Mouse (Mus musculus) forebrain, embryonic 11.5 days (tissue): Measurements from ENCODE around the gene Rad23a. TPM values are rescaled to one million over a fixed set of nuclear protein-coding genes. Genes with fewer than 3 reads are reported as not detected.

Experiments
- ATAC-seq: fragments of 200-750 bp; cut with Nextera tagmentation; replicated peaks from 2 replicates; pipeline ENCODE4 v1.8.0; 2017; ENCODE audit warnings: moderate TSS enrichment; ENCODE audit not compliant: low FRiP score
- DNase-seq: peaks from one replicate; pipeline ENCODE4 v3.0.0-alpha.2; 2017; ENCODE audit warnings: low spot score
- H3K27ac ChIP-seq: fragments of 300-500 bp; sonication (generic); 2 replicates; pipeline ENCODE4 v1.5.1; 2014; ENCODE audit warnings: low read depth, low read length
- H3K27me3 ChIP-seq: fragments of 300-500 bp; sonication (generic); 2 replicates; pipeline ENCODE4 v1.6.1; 2014; ENCODE audit warnings: mild to moderate bottlenecking, low read length, mixed read lengths; ENCODE audit not compliant: control insufficient read depth, insufficient read depth
- H3K36me3 ChIP-seq: fragments of 300-500 bp; sonication (generic); 2 replicates; pipeline ENCODE4 v1.6.1; 2014; ENCODE audit warnings: mild to moderate bottlenecking, low read length, moderate library complexity, mixed read lengths; ENCODE audit not compliant: control insufficient read depth, insufficient read depth
- H3K4me1 ChIP-seq: fragments of 300-500 bp; sonication (generic); replicated peaks from 2 replicates; pipeline ENCODE4 v1.6.1; 2014; ENCODE audit warnings: low read length, mixed read lengths; ENCODE audit not compliant: control insufficient read depth, insufficient read depth
- H3K4me2 ChIP-seq: fragments of 300-500 bp; sonication (generic); 2 replicates; pipeline ENCODE4 v1.6.1; 2014; ENCODE audit warnings: low read depth, mild to moderate bottlenecking, low read length, moderate library complexity, mixed read lengths; ENCODE audit not compliant: severe bottlenecking
- H3K4me3 ChIP-seq: fragments of 300-500 bp; sonication (generic); 2 replicates; pipeline ENCODE4 v1.5.1; 2014; ENCODE audit warnings: low read depth, low read length
- H3K9ac ChIP-seq: fragments of 300-500 bp; sonication (generic); 2 replicates; pipeline ENCODE4 v1.6.1; 2014; ENCODE audit warnings: low read length
- H3K9me3 ChIP-seq: fragments of 300-500 bp; sonication (generic); 2 replicates; pipeline ENCODE4 v1.6.1; 2016; ENCODE audit warnings: low read length, mixed read lengths; ENCODE audit not compliant: control insufficient read depth
- WGBS: fragments of 180-500 bp; shearing (Covaris S2); extraction: QIAGEN DNeasy Blood & Tissue Kit; methylation state at CpG from one replicate; pipeline ENCODE4 v1.1.7; 2014; 5-methylcytosine and 5-hydroxymethylcytosine counted together
- microRNA-seq: library from miRNA; unstranded; fragments of <30 nt; microRNA quantifications from one replicate; pipeline ENCODE4, GENCODE M21; 2016; ENCODE audit not compliant: insufficient number of aligned reads
- polyA plus RNA-seq: library from polyadenylated mRNA; unstranded; fragments of >200 nt; fragmentation: Nextera tagmentation; extraction: Ambion mirVana; gene quantifications from 2 replicates; pipeline ENCODE4 v1.2.1, GENCODE M21; 2014

The Rad23a gene
- polyA plus RNA-seq, 1 experiment from 2014 or later = 110 TPM

GRCm38 (mm10) chr8:84784681-84785505 lies 55.6 kb downstream of the Rad23a start:
- ATAC-seq (no peak), DNase-seq (no peak)
- Histone ChIP-seq H3K9me3 (no peaks in the 10 kb centered on the region), H3K4me2 (no peak overlapping the region), H3K4me3 (no peak overlapping the region), H3K27me3 (peaks cover 91% of the 10 kb centered on the region), H3K4me1 (peaks cover 6% of the 10 kb centered on the region; the same call in 1 of the 2 replicates), H3K27ac (no peak overlapping the region), H3K36me3 (no peaks in the 10 kb centered on the region), H3K9ac (no peak overlapping the region)
- WGBS = under 1% methylated on average over 48 of the region's 48 CpGs

Small RNA genes lying within 50 kb of the gene (microRNA-seq; reads per million reads assigned to microRNA genes)
- gene Mir7069 = 5.9 reads per million

Other genes starting within 250 kb of the Rad23a start
- 67.3 and 68.7 TPM in 2 replicates for gene Ier2, start 177.8 kb downstream of the Rad23a start, polyA plus RNA-seq
- gene Trmt1, start 154.4 kb downstream of the Rad23a start, polyA plus RNA-seq = 52.7 and 72.3 TPM in 2 replicates
- gene Nacc1, start 152.8 kb downstream of the Rad23a start, polyA plus RNA-seq = 34.6 and 37.7 TPM in 2 replicates
- 5.0 and 5.7 TPM in 2 replicates for gene Lyl1, start 139.2 kb downstream of the Rad23a start, polyA plus RNA-seq
- 3.0 and 3.1 TPM in 2 replicates for gene G430095P16Rik, start 117.7 kb downstream of the Rad23a start, polyA plus RNA-seq
- gene Nfix, start 40.3 kb downstream of the Rad23a start, polyA plus RNA-seq = 7.7 and 8.9 TPM in 2 replicates
- gene Dand5, start 17.8 kb downstream of the Rad23a start, polyA plus RNA-seq = 5.5 and 6.4 TPM in 2 replicates
- 41.0 and 44.3 TPM in 2 replicates for gene Gadd45gip1, start 9.1 kb downstream of the Rad23a start, polyA plus RNA-seq
- 722 and 731 TPM in 2 replicates for gene Calr, start 6.3 kb upstream of the Rad23a start, polyA plus RNA-seq
- 112 and 120 TPM in 2 replicates for gene Farsa, start 16.3 kb upstream of the Rad23a start, polyA plus RNA-seq
- gene Syce2, start 31.4 kb upstream of the Rad23a start, polyA plus RNA-seq = 86.2 and 87.8 TPM in 2 replicates
- 37.8 and 39.6 TPM in 2 replicates for gene Gcdh, start 53.3 kb upstream of the Rad23a start, polyA plus RNA-seq
- gene Klf1, start 61.3 kb upstream of the Rad23a start, polyA plus RNA-seq = 14.2 and 17.5 TPM in 2 replicates
- gene Dnase2a, start 67.9 kb upstream of the Rad23a start, polyA plus RNA-seq = 7.2 and 9.5 TPM in 2 replicates
- 14.2 and 15.9 TPM in 2 replicates for gene Mast1, start 96.7 kb upstream of the Rad23a start, polyA plus RNA-seq
- 0.19 and 0.36 TPM in 2 replicates for gene Rtbdn, start 106.3 kb upstream of the Rad23a start, polyA plus RNA-seq
- not detected in 2 replicates for gene Gm49661, start 128.8 kb upstream of the Rad23a start, polyA plus RNA-seq
- gene Prdx2, start 128.9 kb upstream of the Rad23a start, polyA plus RNA-seq = 1,226 and 1,312 TPM in 2 replicates
- gene Rnaseh2a, start 129.1 kb upstream of the Rad23a start, polyA plus RNA-seq = 128 and 147 TPM in 2 replicates
- 5.2 and 5.8 TPM in 2 replicates for gene Junb, start 138.1 kb upstream of the Rad23a start, polyA plus RNA-seq
- gene Hook2, start 149.9 kb upstream of the Rad23a start, polyA plus RNA-seq = 14.8 and 15.5 TPM in 2 replicates
- gene Best2, start 173.9 kb upstream of the Rad23a start, polyA plus RNA-seq = not detected in 2 replicates
- gene Asna1, start 184.6 kb upstream of the Rad23a start, polyA plus RNA-seq = 118 and 127 TPM in 2 replicates
- 170 and 172 TPM in 2 replicates for gene Trir, start 186.2 kb upstream of the Rad23a start, polyA plus RNA-seq
- 19.9 and 27.2 TPM in 2 replicates for gene Tnpo2, start 196.2 kb upstream of the Rad23a start, polyA plus RNA-seq
- gene Fbxw9, start 219.4 kb upstream of the Rad23a start, polyA plus RNA-seq = 23.8 and 33.8 TPM in 2 replicates
- not detected in 2 replicates for gene Gm5741, start 227.3 kb upstream of the Rad23a start, polyA plus RNA-seq
- 63.5 and 68.5 TPM in 2 replicates for gene Dhps, start 231.1 kb upstream of the Rad23a start, polyA plus RNA-seq
- 123 and 125 TPM in 2 replicates for gene Wdr83os, start 240.1 kb upstream of the Rad23a start, polyA plus RNA-seq
- 47.3 and 57.4 TPM in 2 replicates for gene Wdr83, start 240.6 kb upstream of the Rad23a start, polyA plus RNA-seq
- 20.9 and 21.0 TPM in 2 replicates for gene Man2b1, start 242.6 kb upstream of the Rad23a start, polyA plus RNA-seq